Mouse (Mus musculus) gastrocnemius, postnatal 4 days (tissue): ENCODE data around the gene Atp6v1g2. TPM values are rescaled to one million over a fixed set of nuclear protein-coding genes. Genes with fewer than 3 reads are reported as not detected.

Experiments
- DNase-seq, 2 experiments: peaks; one replicate each; pipeline ENCODE4 v3.0.0; 2021 to 2022; ENCODE audit warnings: low spot score in 2 of 2, mixed read lengths in 2 of 2
- microRNA-seq: library from miRNA; unstranded; fragments of <30 nt; microRNA quantifications from one replicate; pipeline ENCODE4 v1.2.0, GENCODE M21; 2021
- total RNA-seq, 2 experiments: library from RNA; stranded (reverse); gene quantifications; 2 replicates each; pipeline ENCODE4 v1.2.3; 2021

The Atp6v1g2 gene
- total RNA-seq, 2 experiments from 2014 or later: 2.7 to 3.2 TPM

- DNase-seq: no peak
These were observed 45.7 kb downstream of the Atp6v1g2 start for GRCm38 (mm10) chr17:35278957-35279688.

- DNase-seq: no peak
These were observed 46.8 kb downstream of the Atp6v1g2 start for GRCm38 (mm10) chr17:35280276-35280675.

GRCm38 (mm10) chr17:35285431-35285830, 52.0 kb downstream of the Atp6v1g2 start:
- no peak for DNase-seq

Small RNA genes within 50 kb of the gene (microRNA-seq; reads per million reads assigned to microRNA genes)
- gene Mir6973a: not detected
- gene Mir6974: not detected
- gene Mir6975: 0.63 reads per million
- not detected for gene Mir8094

Other genes starting within 250 kb of the Atp6v1g2 start
- gene Vars, start 232.7 kb upstream of the Atp6v1g2 start, total RNA-seq: 10 to 100 TPM; 50.8 to 58.3 TPM
- 1 to 10 TPM in 1 of 2 experiments, under 1 TPM in 1; 0.96 to 1.2 TPM for gene Vwa7, start 217.1 kb upstream of the Atp6v1g2 start, total RNA-seq
- gene Sapcd1, start 205.6 kb upstream of the Atp6v1g2 start, total RNA-seq: 1 to 10 TPM; 5.4 to 6.3 TPM
- gene Msh5, start 186.9 kb upstream of the Atp6v1g2 start, total RNA-seq: 1 to 10 TPM; 4.5 to 5.4 TPM
- gene Clic1, start 183.7 kb upstream of the Atp6v1g2 start, total RNA-seq: 10 to 100 TPM; 87.2 to 89.7 TPM
- gene Ddah2, start 174.6 kb upstream of the Atp6v1g2 start, total RNA-seq: 100 to 1,000 TPM; 108 to 109 TPM
- under 1 TPM in 1 of 2 experiments, not detected in 1; 0.39 TPM for gene Ly6g6c, start 168.3 kb upstream of the Atp6v1g2 start, total RNA-seq
- under 1 TPM; 0.29 to 0.42 TPM for gene Mpig6b, start 167.5 kb upstream of the Atp6v1g2 start, total RNA-seq
- not detected for gene Ly6g6e, start 156.8 kb upstream of the Atp6v1g2 start, total RNA-seq
- gene Ly6g6d, start 155.6 kb upstream of the Atp6v1g2 start, total RNA-seq: 1 to 10 TPM in 1 of 2 experiments, under 1 TPM in 1; 0.91 to 1.2 TPM
- gene Ly6g6f, start 148.1 kb upstream of the Atp6v1g2 start, total RNA-seq: under 1 TPM in 1 of 2 experiments, not detected in 1; 0.31 TPM
- 10 to 100 TPM; 67.2 to 69.3 TPM for gene Abhd16a, start 144.4 kb upstream of the Atp6v1g2 start, total RNA-seq
- not detected for gene Ly6g5c, start 125.4 kb upstream of the Atp6v1g2 start, total RNA-seq
- 1 to 10 TPM in 1 of 2 experiments, under 1 TPM in 1; 0.44 to 1.2 TPM for gene Ly6g5b, start 118.2 kb upstream of the Atp6v1g2 start, total RNA-seq
- gene Gpank1, start 112.2 kb upstream of the Atp6v1g2 start, total RNA-seq: 1 to 10 TPM; 5.6 to 7.4 TPM
- gene Csnk2b, start 111.6 kb upstream of the Atp6v1g2 start, total RNA-seq: 100 to 1,000 TPM; 174 to 185 TPM
- 10 to 100 TPM; 20.0 to 21.0 TPM for gene D17H6S53E, start 107.3 kb upstream of the Atp6v1g2 start, total RNA-seq
- gene Apom, start 101.6 kb upstream of the Atp6v1g2 start, total RNA-seq: 1 to 10 TPM in 1 of 2 experiments, not detected in 1; 1.2 TPM
- 100 to 1,000 TPM; 265 to 276 TPM for gene Bag6, start 98.5 kb upstream of the Atp6v1g2 start, total RNA-seq
- 100 to 1,000 TPM; 183 to 193 TPM for gene Prrc2a, start 68.8 kb upstream of the Atp6v1g2 start, total RNA-seq
- 1 to 10 TPM; 6.0 to 6.3 TPM for gene Aif1, start 57.6 kb upstream of the Atp6v1g2 start, total RNA-seq
- 10 to 100 TPM in 1 of 2 experiments, 1 to 10 TPM in 1; 7.7 to 11.1 TPM for gene Lst1, start 45.2 kb upstream of the Atp6v1g2 start, total RNA-seq
- gene Ltb, start 39.2 kb upstream of the Atp6v1g2 start, total RNA-seq: under 1 TPM; 0.74 to 0.78 TPM
- 1 to 10 TPM; 1.1 to 1.7 TPM for gene Tnf, start 31.7 kb upstream of the Atp6v1g2 start, total RNA-seq
- gene Lta, start 28.3 kb upstream of the Atp6v1g2 start, total RNA-seq: under 1 TPM; 0.31 to 0.32 TPM
- under 1 TPM in 1 of 2 experiments, not detected in 1; 0.52 TPM for gene Gm16181, start 12.8 kb upstream of the Atp6v1g2 start, total RNA-seq
- gene Nfkbil1, start 2.1 kb downstream of the Atp6v1g2 start, total RNA-seq: 10 to 100 TPM; 13.9 to 15.8 TPM
- 100 to 1,000 TPM; 219 to 233 TPM for gene Ddx39b, start 8.1 kb downstream of the Atp6v1g2 start, total RNA-seq
- gene H2-D1, start 29.1 kb downstream of the Atp6v1g2 start, total RNA-seq: 10 to 100 TPM; 44.5 to 55.8 TPM
- gene H2-Q1, start 86.7 kb downstream of the Atp6v1g2 start, total RNA-seq: under 1 TPM; 0.52 to 0.67 TPM
- under 1 TPM; 0.59 to 0.93 TPM for gene H2-Q2, start 108.6 kb downstream of the Atp6v1g2 start, total RNA-seq
- 1 to 10 TPM; 5.2 to 6.2 TPM for gene H2-Q4, start 146.0 kb downstream of the Atp6v1g2 start, total RNA-seq
- gene H2-Q6, start 191.2 kb downstream of the Atp6v1g2 start, total RNA-seq: under 1 TPM; 0.34 to 0.41 TPM
- 1 to 10 TPM in 1 of 2 experiments, under 1 TPM in 1; 0.71 to 1.0 TPM for gene H2-Q7, start 205.5 kb downstream of the Atp6v1g2 start, total RNA-seq
- gene H2-Q10, start 236.4 kb downstream of the Atp6v1g2 start, total RNA-seq: 1 to 10 TPM in 1 of 2 experiments, under 1 TPM in 1; 0.32 to 1.6 TPM